Mouse (Mus musculus) olfactory bulb, adult 2 months (tissue): ENCODE measurements around the gene Pgr.

ENCODE experiments used
- CTCF ChIP-seq: fragments of 200-500 bp; IDR thresholded peaks from 2 replicates; pipeline ENCODE4 v1.5.1; 2012; ENCODE audit warnings: low read depth, mild to moderate bottlenecking, low read length, moderate library complexity; ENCODE audit not compliant: insufficient read depth
- POLR2A ChIP-seq: fragments of 200-500 bp; IDR thresholded peaks from 2 replicates; pipeline ENCODE4 v1.6.1; 2012; ENCODE audit warnings: mild to moderate bottlenecking, low read depth, low read length, moderate library complexity; ENCODE audit not compliant: insufficient read depth

DNA sequence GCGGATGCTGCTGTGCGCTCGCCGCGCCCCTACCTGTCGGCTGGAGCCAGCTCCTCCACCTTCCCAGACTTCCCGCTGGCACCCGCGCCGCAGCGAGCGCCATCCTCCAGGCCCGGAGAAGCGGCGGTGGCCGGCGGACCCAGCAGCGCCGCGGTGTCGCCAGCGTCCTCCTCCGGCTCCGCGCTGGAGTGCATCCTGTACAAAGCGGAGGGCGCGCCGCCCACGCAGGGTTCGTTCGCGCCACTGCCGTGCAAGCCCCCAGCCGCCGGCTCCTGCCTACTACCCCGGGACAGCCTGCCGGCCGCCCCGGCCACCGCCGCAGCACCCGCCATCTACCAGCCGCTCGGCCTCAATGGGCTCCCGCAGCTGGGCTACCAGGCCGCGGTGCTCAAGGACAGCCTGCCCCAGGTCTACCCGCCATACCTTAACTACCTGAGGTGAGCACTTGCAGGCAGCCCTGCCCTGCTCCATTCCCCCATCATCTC, 2.1 kb downstream of the Pgr start:
- TF ChIP-seq CTCF (no peak), POLR2A (no peak)
